Mouse (Mus musculus): ENCODE measurements around the gene Tfap2a. TPM values are rescaled to one million over a fixed set of nuclear protein-coding genes. Genes with fewer than 3 reads are reported as not detected.

The Tfap2a gene
- total and polyA plus RNA-seq, 3 experiments, result not detected

- no peaks in the 10 kb centered on the region for H3K27me3 ChIP-seq (ENCODE audit: control insufficient read depth in 1 of 2, insufficient read depth in 2 of 2, low read length in 2 of 2)
- DNase-seq (ENCODE audit: low read depth, low spot score), result no peak
- no peaks in the 10 kb centered on the region for H3K9me3 ChIP-seq (replicated peaks; ENCODE audit: insufficient read depth, low read length)
- TF ChIP-seq TAL1 (IDR thresholded peaks at IDR 0.05; ENCODE audit: low read length) (no peak), MYB (IDR thresholded peaks at IDR 0.05; ENCODE audit: low read depth, low read length) (no peak), NRF1 (IDR thresholded peaks at IDR 0.05; ENCODE audit: insufficient read depth, low read depth, low read length, poor library complexity, severe bottlenecking) (no peak), CTCF (IDR thresholded peaks at IDR 0.05 in 2 of 3, conservative IDR thresholded peaks at IDR 0.05 in 1 of 3; ENCODE audit: control insufficient read depth in 1 of 3, insufficient read depth in 1 of 3, low read depth in 2 of 3, low read length in 3 of 3, poor library complexity in 1 of 3, severe bottlenecking in 1 of 3) (no peak), SMC3 (IDR thresholded peaks at IDR 0.05; ENCODE audit: low read depth, low read length) (no peak), MXI1 (IDR thresholded peaks at IDR 0.05; ENCODE audit: low read depth, low read length) (no peak), MAZ (IDR thresholded peaks at IDR 0.05; ENCODE audit: low read depth, low read length) (no peak), UBTF (IDR thresholded peaks at IDR 0.05; ENCODE audit: borderline replicate concordance, insufficient read depth, low read depth, low read length) (no peak), MYC (IDR thresholded peaks at IDR 0.05; ENCODE audit: low read depth, low read length) (no peak), MEF2A (IDR thresholded peaks at IDR 0.05; ENCODE audit: extremely low read depth, insufficient replicate concordance, low read depth, low read length, poor library complexity, severe bottlenecking) (no peak), ELF1 (IDR thresholded peaks at IDR 0.05; ENCODE audit: low read depth, low read length) (no peak), GABPA (IDR thresholded peaks at IDR 0.05; ENCODE audit: low read depth, low read length) (no peak), RCOR1 (IDR thresholded peaks at IDR 0.05; ENCODE audit: low read depth, low read length) (no peak), ZNF384 (IDR thresholded peaks at IDR 0.05; ENCODE audit: low read depth, low read length) (no peak), SIN3A (IDR thresholded peaks at IDR 0.05; ENCODE audit: low read length) (no peak), KAT2A (conservative IDR thresholded peaks at IDR 0.05; ENCODE audit: low read depth, low read length) (no peak), POLR2A (IDR thresholded peaks at IDR 0.05; ENCODE audit: control insufficient read depth in 1 of 2, insufficient read depth in 1 of 2, low read depth in 1 of 2, low read length in 2 of 2, poor library complexity in 1 of 2) (no peak), E2F4 (IDR thresholded peaks at IDR 0.05; ENCODE audit: borderline replicate concordance, low read depth, low read length) (no peak), RAD21 (IDR thresholded peaks at IDR 0.05; ENCODE audit: low read depth, low read length) (no peak), ETS1 (IDR thresholded peaks at IDR 0.05; ENCODE audit: low read depth, low read length) (no peak)
- no peaks in the 10 kb centered on the region for H3K4me1 ChIP-seq (ENCODE audit: control insufficient read depth in 1 of 2, insufficient read depth in 2 of 2, low read length in 2 of 2)
- no peaks in the 10 kb centered on the region for H3K79me2 ChIP-seq (ENCODE audit: control insufficient read depth, insufficient read depth, low read length, poor library complexity)
- H3K9ac ChIP-seq (ENCODE audit: control insufficient read depth, low read depth, low read length, poor library complexity, severe bottlenecking), result no peak overlapping the region
- no peak overlapping the region for H3K4me3 ChIP-seq (ENCODE audit: control insufficient read depth in 1 of 2, insufficient read depth in 1 of 2, low read depth in 2 of 2, low read length in 2 of 2)
- no peak overlapping the region for H3K27ac ChIP-seq (ENCODE audit: control insufficient read depth, low read depth, low read length)
- no peaks in the 10 kb centered on the region for H3K36me3 ChIP-seq (ENCODE audit: control insufficient read depth in 1 of 2, insufficient read depth in 2 of 2, low read length in 2 of 2)
Measured at GRCm38 (mm10) chr13:40712526-40712832, 25.7 kb downstream of the Tfap2a start.
